Mouse (Mus musculus) kidney, postnatal 0 days (tissue): ENCODE results near the gene Gnao1. TPM values are rescaled to one million over a fixed set of nuclear protein-coding genes. Genes with fewer than 3 reads are reported as not detected.

Experiments
- ATAC-seq: fragments of 200-750 bp; cut with Nextera tagmentation; replicated peaks from 2 replicates; pipeline ENCODE4 v1.8.0; 2017; ENCODE audit warnings: low read depth, moderate number of reproducible peaks, moderate TSS enrichment, moderate library complexity; ENCODE audit not compliant: low FRiP score
- DNase-seq: peaks from one replicate; pipeline ENCODE4 v3.0.0-alpha.2; 2016; ENCODE audit warnings: low spot score
- H3K27ac ChIP-seq: fragments of 300-500 bp; sonication (generic); 2 replicates; pipeline ENCODE4 v1.5.1; 2014; ENCODE audit warnings: mild to moderate bottlenecking
- H3K27me3 ChIP-seq: fragments of 300-500 bp; sonication (generic); 2 replicates; pipeline ENCODE4 v1.6.1; 2014; ENCODE audit warnings: low read length, mixed read lengths; ENCODE audit not compliant: insufficient read depth
- H3K36me3 ChIP-seq: fragments of 300-500 bp; sonication (generic); 2 replicates; pipeline ENCODE4 v1.6.1; 2014; ENCODE audit warnings: low read length, mixed read lengths; ENCODE audit not compliant: insufficient read depth
- H3K4me1 ChIP-seq: fragments of 300-500 bp; sonication (generic); replicated peaks from 2 replicates; pipeline ENCODE4 v1.6.1; 2014; ENCODE audit warnings: antibody characterized with exemption, low read length, mixed read lengths; ENCODE audit not compliant: insufficient read depth
- H3K4me2 ChIP-seq: fragments of 300-500 bp; sonication (generic); 2 replicates; pipeline ENCODE4 v1.6.1; 2014; ENCODE audit warnings: mild to moderate bottlenecking, low read length, moderate library complexity, mixed read lengths
- H3K4me3 ChIP-seq: fragments of 300-500 bp; sonication (generic); replicated peaks from 2 replicates; pipeline ENCODE4 v1.5.1; 2014; ENCODE audit warnings: low read depth, low read length
- H3K9ac ChIP-seq: fragments of 300-500 bp; sonication (generic); 2 replicates; pipeline ENCODE4 v1.6.1; 2014; ENCODE audit warnings: low read depth, low read length
- H3K9me3 ChIP-seq: fragments of 300-500 bp; sonication (generic); replicated peaks from 2 replicates; pipeline ENCODE4 v1.6.1; 2016; ENCODE audit warnings: low read length, inconsistent platforms, mixed read lengths
- CTCF ChIP-seq: IDR thresholded peaks from 2 replicates; pipeline ENCODE4 v1.5.1; 2016; ENCODE audit warnings: antibody characterized with exemption, low read depth, mild to moderate bottlenecking, moderate library complexity
- WGBS: fragments of 180-500 bp; shearing (Covaris S2); extraction: QIAGEN DNeasy Blood & Tissue Kit; methylation state at CpG from one replicate; pipeline ENCODE4 v1.1.7; 2014; 5-methylcytosine and 5-hydroxymethylcytosine counted together
- polyA plus RNA-seq: library from polyadenylated mRNA; unstranded; fragments of >200 nt; fragmentation: Nextera tagmentation; extraction: Ambion mirVana; gene quantifications from 2 replicates; pipeline ENCODE4 v1.2.1, GENCODE M21; 2015

Gene Gnao1
- polyA plus RNA-seq, 1 experiment from 2014 or later = 1.7 TPM

- TF ChIP-seq CTCF = no peak
- Histone ChIP-seq H3K9ac (no peak overlapping the region), H3K27me3 (no peaks in the 10 kb centered on the region), H3K4me1 (no peaks in the 10 kb centered on the region), H3K36me3 (no peaks in the 10 kb centered on the region), H3K27ac (no peak overlapping the region), H3K4me2 (no peak overlapping the region), H3K9me3 (no peaks in the 10 kb centered on the region), H3K4me3 (no peak overlapping the region)
- ATAC-seq (no peak), DNase-seq (no peak)
- 35% methylated on average over 4 of the region's 4 CpGs for WGBS
Observed at GRCm38 (mm10) chr8:93825317-93825716, 15.6 kb downstream of the Gnao1 start.

GRCm38 (mm10) chr8:93830626-93831025 is 20.9 kb downstream of the Gnao1 start:
- Histone ChIP-seq H3K27me3 (no peaks in the 10 kb centered on the region), H3K4me2 (no peak overlapping the region), H3K27ac (no peak overlapping the region), H3K36me3 (no peaks in the 10 kb centered on the region), H3K4me3 (no peak overlapping the region), H3K9ac (no peak overlapping the region), H3K4me1 (no peaks in the 10 kb centered on the region), H3K9me3 (no peaks in the 10 kb centered on the region)
- 46% methylated on average over 3 of the region's 3 CpGs for WGBS
- ATAC-seq = no peak
- TF ChIP-seq CTCF = no peak
- DNase-seq = peak; percentile 77

- no peak for TF ChIP-seq CTCF
- Histone ChIP-seq H3K4me3 (no peak overlapping the region), H3K27ac (no peak overlapping the region), H3K27me3 (no peaks in the 10 kb centered on the region), H3K4me1 (0 out of 2 replicates have a peak, but pooled peaks cover under 1% of the 10 kb centered on the region), H3K36me3 (no peaks in the 10 kb centered on the region), H3K9me3 (no peaks in the 10 kb centered on the region), H3K9ac (no peak overlapping the region), H3K4me2 (no peak overlapping the region)
- 79% methylated on average over 5 of the region's 5 CpGs for WGBS
- ATAC-seq (no peak), DNase-seq (no peak)
Observed at GRCm38 (mm10) chr8:93835771-93836170, 26.0 kb downstream of the Gnao1 start.

GRCm38 (mm10) chr8:93839113-93839512 is 29.3 kb downstream of the Gnao1 start:
- Histone ChIP-seq H3K4me1 (0 out of 2 replicates have a peak, but pooled peaks cover 5% of the 10 kb centered on the region), H3K4me2 (no peak overlapping the region), H3K27ac (no peak overlapping the region), H3K4me3 (no peak overlapping the region), H3K9me3 (no peaks in the 10 kb centered on the region), H3K9ac (no peak overlapping the region), H3K27me3 (no peaks in the 10 kb centered on the region), H3K36me3 (no peaks in the 10 kb centered on the region)
- no peak for TF ChIP-seq CTCF
- ATAC-seq (no peak), DNase-seq (no peak)
- WGBS = 53% methylated on average over 8 of the region's 8 CpGs

- Histone ChIP-seq H3K4me3 (no peak overlapping the region), H3K9ac (no peak overlapping the region), H3K4me2 (no peak overlapping the region), H3K9me3 (no peaks in the 10 kb centered on the region), H3K27ac (no peak overlapping the region), H3K4me1 (0 out of 2 replicates have a peak, but pooled peaks cover 5% of the 10 kb centered on the region), H3K27me3 (no peaks in the 10 kb centered on the region), H3K36me3 (no peaks in the 10 kb centered on the region)
- no peak for TF ChIP-seq CTCF
- ATAC-seq (no peak), DNase-seq (no peak)
- 71% methylated on average over 4 of the region's 4 CpGs for WGBS
Observed at GRCm38 (mm10) chr8:93840486-93840885, 30.7 kb downstream of the Gnao1 start.

- ATAC-seq (no peak), DNase-seq (peak; percentile 54)
- 31% methylated on average over 10 of the region's 10 CpGs for WGBS
- H3K4me1 ChIP-seq = 0 out of 2 replicates have a peak, but pooled peaks cover 5% of the 10 kb centered on the region
- H3K27me3 ChIP-seq = no peaks in the 10 kb centered on the region
- no peak overlapping the region for H3K27ac ChIP-seq
- H3K9me3 ChIP-seq = no peaks in the 10 kb centered on the region
- TF ChIP-seq CTCF = no peak
- 0 out of 2 replicates have a peak overlapping the region, but pooled peaks have one; percentile 6 for H3K4me2 ChIP-seq
- H3K36me3 ChIP-seq = no peaks in the 10 kb centered on the region
- H3K9ac ChIP-seq = no peak overlapping the region
- H3K4me3 ChIP-seq = no peak overlapping the region
Observed at GRCm38 (mm10) chr8:93840956-93841752, 31.4 kb downstream of the Gnao1 start.

GRCm38 (mm10) chr8:93842574-93842973 is 32.8 kb downstream of the Gnao1 start:
- ATAC-seq (no peak), DNase-seq (no peak)
- Histone ChIP-seq H3K27me3 (no peaks in the 10 kb centered on the region), H3K9ac (no peak overlapping the region), H3K4me3 (no peak overlapping the region), H3K4me2 (no peak overlapping the region), H3K9me3 (no peaks in the 10 kb centered on the region), H3K36me3 (no peaks in the 10 kb centered on the region), H3K27ac (no peak overlapping the region), H3K4me1 (0 out of 2 replicates have a peak, but pooled peaks cover 5% of the 10 kb centered on the region)
- no peak for TF ChIP-seq CTCF
- 93% methylated on average over 4 of the region's 4 CpGs for WGBS
